Mouse (Mus musculus) myocyte (in vitro differentiated cells): ENCODE results near the gene Rab5b.

Experiments
- SRF ChIP-seq: IDR thresholded peaks from one replicate; pipeline ENCODE4 v1.6.1; 2011; ENCODE audit warnings: low read depth; ENCODE audit not compliant: control insufficient read depth, insufficient read length
- TCF12 ChIP-seq: IDR thresholded peaks from one replicate; pipeline ENCODE4 v1.6.1; 2011; ENCODE audit warnings: mild to moderate bottlenecking, control low read depth; ENCODE audit not compliant: poor library complexity, insufficient read depth, severe bottlenecking
- USF1 ChIP-seq: IDR thresholded peaks from one replicate; pipeline ENCODE4 v1.6.1; 2011; ENCODE audit warnings: low read depth, mild to moderate bottlenecking, control low read depth, moderate library complexity

GRCm38 (mm10) chr10:128668790-128669672 lies 27.0 kb downstream of the Rab5b start:
- TF ChIP-seq TCF12 = no peak
- TF ChIP-seq SRF = no peak
- no peak for TF ChIP-seq USF1
